Mouse (Mus musculus) megakaryocyte, embryonic 14.5 days (primary cell): ENCODE data around the gene 1700025G04Rik. TPM values are rescaled to one million over a fixed set of nuclear protein-coding genes. Genes with fewer than 3 reads are reported as not detected.

Experiments used
- H3K27me3 ChIP-seq: replicated peaks from 2 replicates; pipeline ENCODE3; 2012; ENCODE audit warnings: inconsistent platforms
- H3K36me3 ChIP-seq: replicated peaks from 2 replicates; pipeline ENCODE3; 2012; ENCODE audit warnings: low read length, inconsistent platforms, mixed read lengths
- H3K4me1 ChIP-seq: 2 replicates; pipeline ENCODE4 v1.6.1; 2012; ENCODE audit warnings: inconsistent platforms
- H3K4me3 ChIP-seq: replicated peaks from 2 replicates; pipeline ENCODE3; 2012; ENCODE audit warnings: moderate library complexity, mild to moderate bottlenecking, inconsistent platforms
- H3K9me3 ChIP-seq: 2 replicates; pipeline ENCODE4 v1.6.1; 2012; ENCODE audit warnings: inconsistent platforms
- FLI1 ChIP-seq: IDR thresholded peaks from 2 replicates; pipeline ENCODE4 v1.6.1; 2012; ENCODE audit warnings: low read length, inconsistent platforms, mixed read lengths
- GATA1 ChIP-seq: IDR thresholded peaks from 3 replicates; pipeline ENCODE4 v1.6.1; 2012; ENCODE audit warnings: mixed read lengths, low read length, inconsistent platforms, borderline replicate concordance
- polyA plus RNA-seq: library from polyadenylated mRNA; stranded (reverse); fragments of >175 nt; gene quantifications from 2 replicates; pipeline ENCODE4 v1.2.3, GENCODE M21; 2012; ENCODE audit warnings: low replicate concordance; ENCODE audit not compliant: insufficient read depth

The 1700025G04Rik gene
- polyA plus RNA-seq, 1 experiment: 1.1 TPM

DNA sequence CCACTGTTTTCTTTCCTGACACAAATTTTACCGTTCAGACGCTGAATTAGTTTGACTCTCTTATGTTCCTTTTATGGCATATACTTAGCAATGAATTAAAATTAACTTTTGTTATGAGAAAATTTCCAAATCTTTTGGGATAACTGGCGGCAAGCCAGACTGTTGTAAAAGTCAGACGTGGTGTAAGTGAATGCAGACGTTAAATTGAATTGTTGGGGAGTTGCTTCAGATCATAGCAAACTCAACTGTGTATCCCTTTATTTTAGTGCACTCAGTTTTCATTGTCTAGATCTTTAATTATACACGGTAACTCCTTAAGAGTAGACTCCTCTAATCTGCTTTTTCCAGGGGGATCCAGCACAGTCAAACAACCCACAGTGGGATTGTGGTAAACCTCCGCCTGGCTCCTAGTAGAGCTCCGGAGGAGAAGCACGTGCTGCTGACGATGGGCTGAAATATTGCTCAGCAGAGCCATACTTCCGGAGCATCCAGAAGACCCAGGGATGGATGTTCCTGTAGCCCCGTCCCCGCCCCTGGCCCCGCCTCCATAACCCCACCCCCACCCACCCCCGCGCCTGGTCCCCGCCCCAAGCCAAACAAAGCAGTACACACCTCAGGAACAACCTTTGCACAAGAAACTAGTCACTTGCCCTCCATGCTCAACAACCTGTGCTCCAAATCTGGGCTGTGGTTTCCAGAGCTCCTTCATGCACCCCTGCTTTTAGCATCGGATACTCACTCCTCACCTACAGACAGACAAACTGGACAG lies 65.7 kb downstream of the 1700025G04Rik start:
- no peak overlapping the region for H3K4me3 ChIP-seq
- peaks cover 3% of the 10 kb centered on the region for H3K27me3 ChIP-seq
- peaks cover 15% of the 10 kb centered on the region for H3K4me1 ChIP-seq
- H3K36me3 ChIP-seq: peaks cover 4% of the 10 kb centered on the region
- TF ChIP-seq FLI1: no peak
- TF ChIP-seq GATA1: no peak
- peaks cover 4% of the 10 kb centered on the region; the same call in 1 of the 2 replicates for H3K9me3 ChIP-seq

DNA sequence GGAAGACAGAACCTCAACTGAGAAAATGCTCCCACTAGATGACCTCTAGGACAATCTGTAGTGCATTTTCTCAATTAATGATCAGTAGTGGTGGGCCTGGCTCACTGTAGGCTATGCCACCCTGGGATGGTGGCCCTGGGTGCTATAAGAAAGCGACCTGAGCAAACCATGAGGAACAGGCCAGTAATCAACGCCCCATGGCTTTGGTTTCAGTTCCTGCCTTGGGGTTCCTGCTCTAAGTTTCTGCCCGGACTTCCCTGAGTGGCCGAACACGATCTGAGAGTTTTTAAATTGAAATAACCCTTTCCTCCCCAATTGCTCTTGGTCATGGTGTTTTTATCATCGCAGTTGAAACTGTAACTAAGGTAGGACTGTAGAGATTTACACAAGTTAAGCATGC lies 69.1 kb downstream of the 1700025G04Rik start:
- Histone ChIP-seq H3K9me3 (peaks cover 4% of the 10 kb centered on the region; the same call in 1 of the 2 replicates), H3K27me3 (peaks cover 1% of the 10 kb centered on the region), H3K4me1 (peaks cover 41% of the 10 kb centered on the region), H3K36me3 (peaks cover 4% of the 10 kb centered on the region), H3K4me3 (no peak overlapping the region)
- TF ChIP-seq FLI1: no peak
- no peak for TF ChIP-seq GATA1

DNA sequence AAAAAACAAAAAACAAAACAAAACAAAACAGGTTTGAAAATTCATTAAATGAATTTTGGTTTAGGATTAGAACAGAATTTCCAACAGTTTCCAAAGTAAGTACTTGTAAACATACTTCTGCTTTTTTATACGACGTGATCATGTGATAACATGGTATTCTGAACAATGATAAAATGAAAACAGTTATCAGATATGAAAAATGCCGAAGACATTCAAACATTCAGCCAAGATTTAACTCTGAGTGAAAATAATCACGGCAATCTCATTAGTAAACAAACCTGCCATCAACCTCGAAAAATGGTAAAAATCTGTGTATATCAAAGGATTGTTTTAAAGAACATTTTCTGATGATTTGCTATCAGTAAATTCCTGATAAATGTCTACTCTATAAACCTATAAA lies 69.9 kb downstream of the 1700025G04Rik start:
- H3K4me1 ChIP-seq: peaks cover 49% of the 10 kb centered on the region
- peaks cover 1% of the 10 kb centered on the region for H3K27me3 ChIP-seq
- TF ChIP-seq GATA1 (no peak), FLI1 (no peak)
- H3K9me3 ChIP-seq: peaks cover 4% of the 10 kb centered on the region; the same call in 1 of the 2 replicates
- H3K36me3 ChIP-seq: peaks cover 4% of the 10 kb centered on the region
- H3K4me3 ChIP-seq: no peak overlapping the region

DNA sequence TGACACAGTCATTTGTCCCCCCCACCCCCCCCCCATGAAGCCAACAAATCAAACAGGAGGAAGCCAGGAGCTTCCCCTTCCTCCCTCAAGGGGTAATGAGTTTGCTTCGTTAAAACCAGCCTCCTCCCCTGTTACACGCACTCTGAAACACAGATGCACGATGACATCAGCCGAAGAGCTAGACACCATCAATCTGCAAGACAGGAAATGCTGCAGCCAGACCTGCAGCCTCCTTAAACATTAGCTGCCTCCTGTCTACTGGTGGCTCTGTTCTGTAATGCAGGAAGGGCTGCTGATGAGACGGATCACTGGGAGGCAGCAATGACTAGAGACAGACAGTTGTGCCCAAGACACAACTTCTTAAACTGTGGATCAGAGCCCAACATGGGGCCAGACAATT lies 70.7 kb downstream of the 1700025G04Rik start:
- peaks cover 4% of the 10 kb centered on the region; the same call in 1 of the 2 replicates for H3K9me3 ChIP-seq
- H3K4me1 ChIP-seq: peaks cover 54% of the 10 kb centered on the region
- TF ChIP-seq GATA1 (no peak), FLI1 (no peak)
- H3K4me3 ChIP-seq: peak overlapping the region; percentile 85
- H3K27me3 ChIP-seq: peaks cover 1% of the 10 kb centered on the region
- H3K36me3 ChIP-seq: peaks cover 4% of the 10 kb centered on the region

DNA sequence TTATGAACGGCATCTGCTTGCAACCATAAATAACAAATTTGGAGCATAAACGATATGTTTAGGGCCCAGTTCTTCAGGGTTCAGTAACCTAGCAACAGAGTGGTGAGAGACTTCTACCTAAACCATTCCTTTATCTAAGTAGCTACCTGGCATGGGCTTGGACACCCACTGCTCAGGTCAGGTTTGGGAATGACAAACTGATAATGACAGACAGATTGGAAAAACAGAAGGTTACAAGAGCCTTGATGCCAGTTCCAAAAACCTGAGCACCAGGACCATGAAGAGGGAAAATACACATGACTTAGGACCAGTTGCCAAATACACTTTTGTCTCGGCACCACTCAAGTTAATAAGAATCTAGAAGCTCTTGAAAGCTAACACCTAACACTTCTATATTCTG lies 71.6 kb downstream of the 1700025G04Rik start:
- H3K4me3 ChIP-seq: no peak overlapping the region
- peaks cover 4% of the 10 kb centered on the region; the same call in 1 of the 2 replicates for H3K9me3 ChIP-seq
- peaks cover 1% of the 10 kb centered on the region for H3K27me3 ChIP-seq
- peaks cover 4% of the 10 kb centered on the region for H3K36me3 ChIP-seq
- no peak for TF ChIP-seq GATA1
- TF ChIP-seq FLI1: no peak
- peaks cover 61% of the 10 kb centered on the region for H3K4me1 ChIP-seq

DNA sequence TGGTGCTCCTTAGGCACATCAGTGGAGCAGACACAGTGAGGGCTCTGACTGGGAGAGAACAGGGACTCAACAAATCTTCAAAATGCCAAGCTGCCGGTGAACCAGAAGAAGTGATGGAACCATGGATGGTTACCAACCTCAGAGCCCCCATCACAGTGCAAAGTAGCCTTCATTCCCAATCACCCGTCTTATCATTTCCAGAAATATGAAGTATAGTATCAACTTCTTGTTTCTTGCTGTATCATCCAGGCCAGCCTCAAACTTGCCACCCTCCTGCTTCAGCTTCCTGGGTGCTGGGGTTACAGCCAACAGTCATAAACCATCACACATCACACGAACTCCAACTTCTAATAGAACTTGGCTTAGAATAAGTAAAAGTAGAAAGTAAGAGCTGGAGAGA lies 73.3 kb downstream of the 1700025G04Rik start:
- Histone ChIP-seq H3K9me3 (no peaks in the 10 kb centered on the region), H3K4me3 (peak overlapping the region; percentile 38), H3K4me1 (peaks cover 62% of the 10 kb centered on the region), H3K36me3 (peaks cover 4% of the 10 kb centered on the region), H3K27me3 (peaks cover 1% of the 10 kb centered on the region)
- TF ChIP-seq FLI1: no peak

DNA sequence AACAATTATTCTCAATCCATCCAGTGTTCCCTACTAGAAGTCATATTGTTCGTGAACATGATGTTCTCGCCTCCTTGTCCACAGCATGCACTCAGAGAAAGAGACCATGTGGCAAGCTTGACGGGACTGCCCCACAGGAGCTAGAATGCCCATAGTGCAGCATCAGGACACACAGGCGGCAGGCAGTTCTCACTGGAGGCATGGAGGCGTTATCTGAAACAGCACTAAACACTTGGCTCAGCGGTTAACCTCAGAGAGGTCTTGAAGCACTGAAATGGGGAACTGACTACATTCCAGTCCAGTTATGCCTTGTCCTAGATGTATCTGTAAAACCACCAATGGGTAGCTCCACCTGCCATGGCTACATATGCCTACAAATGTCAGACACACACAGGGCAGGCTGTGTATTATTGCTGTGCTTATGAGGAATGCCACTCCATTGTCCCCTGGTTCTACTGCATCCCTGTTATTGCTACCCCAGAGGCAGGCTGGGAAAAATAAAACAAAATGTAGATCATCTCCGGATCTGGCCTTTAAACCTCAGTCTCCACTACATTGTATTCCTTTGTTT lies 74.3 kb downstream of the 1700025G04Rik start:
- peaks cover 57% of the 10 kb centered on the region for H3K4me1 ChIP-seq
- no peaks in the 10 kb centered on the region for H3K36me3 ChIP-seq
- TF ChIP-seq GATA1 (peak; percentile 94), FLI1 (no peak)
- no peaks in the 10 kb centered on the region for H3K27me3 ChIP-seq
- H3K4me3 ChIP-seq: peak overlapping the region; percentile 86
- H3K9me3 ChIP-seq: no peaks in the 10 kb centered on the region

DNA sequence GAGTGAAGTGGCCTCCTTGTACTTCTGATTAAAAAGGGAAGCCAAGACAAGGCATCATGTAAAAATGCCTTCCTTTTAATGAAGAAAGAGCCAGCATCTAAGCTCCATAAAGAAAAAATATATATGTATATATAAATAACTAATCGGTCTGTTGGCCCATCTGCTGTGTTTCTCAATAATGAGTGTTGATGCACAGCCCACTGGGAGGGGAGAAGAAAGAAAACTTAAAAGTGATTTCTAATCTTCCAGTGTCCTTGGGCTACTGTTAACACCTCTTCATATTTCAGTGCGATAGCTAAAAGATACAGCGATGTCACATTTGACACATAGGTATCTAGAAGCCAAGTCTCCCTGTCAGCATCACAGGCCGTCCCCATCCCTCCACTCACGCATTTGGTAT lies 78.2 kb downstream of the 1700025G04Rik start:
- Histone ChIP-seq H3K36me3 (peaks cover under 1% of the 10 kb centered on the region), H3K4me1 (peaks cover 46% of the 10 kb centered on the region), H3K27me3 (no peaks in the 10 kb centered on the region), H3K4me3 (no peak overlapping the region), H3K9me3 (no peaks in the 10 kb centered on the region)
- TF ChIP-seq GATA1 (no peak), FLI1 (no peak)

DNA sequence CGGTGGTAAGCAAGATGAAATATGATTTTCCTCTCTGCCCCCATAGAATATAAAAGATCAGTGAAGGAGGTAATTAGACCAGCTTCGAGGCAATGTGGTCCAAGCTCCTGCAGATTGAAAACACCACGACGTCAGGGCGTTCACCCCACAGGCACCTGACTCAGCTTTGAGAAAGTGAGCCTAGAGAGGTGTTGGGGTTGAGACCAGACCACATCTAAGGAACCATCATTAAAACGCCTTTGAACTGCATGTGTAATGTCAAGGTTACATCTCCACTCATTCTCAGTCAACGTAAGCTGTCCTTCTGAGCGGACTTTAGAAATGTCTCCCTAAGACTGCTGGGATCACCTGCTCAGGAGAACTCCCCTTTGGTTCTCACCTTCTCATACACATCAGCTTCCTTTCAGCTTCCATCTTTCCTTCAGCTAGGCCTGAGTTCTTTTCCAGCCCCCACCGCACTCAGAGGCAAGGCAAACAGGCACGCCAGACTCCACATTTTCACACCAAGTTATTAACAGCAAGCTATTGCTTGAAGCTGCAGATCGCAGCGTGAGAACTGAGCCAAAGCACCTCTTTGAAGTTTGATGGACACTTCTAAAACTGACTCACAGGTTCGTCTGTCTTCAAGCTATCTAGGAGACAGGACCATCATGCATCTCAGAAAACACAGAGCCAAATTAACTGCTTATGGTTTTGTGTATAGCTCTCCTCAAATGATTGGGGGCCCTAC lies 79.5 kb downstream of the 1700025G04Rik start:
- Histone ChIP-seq H3K4me3 (no peak overlapping the region), H3K4me1 (peaks cover 40% of the 10 kb centered on the region), H3K9me3 (no peaks in the 10 kb centered on the region), H3K36me3 (peaks cover 12% of the 10 kb centered on the region), H3K27me3 (no peaks in the 10 kb centered on the region)
- TF ChIP-seq GATA1 (no peak), FLI1 (no peak)
